Mouse (Mus musculus) midbrain, embryonic 15.5 days (tissue): ENCODE data around the gene Prrc2b. TPM values are rescaled to one million over a fixed set of nuclear protein-coding genes. Genes with fewer than 3 reads are reported as not detected.

ENCODE experiments used
- ATAC-seq: fragments of 200-750 bp; cut with Nextera tagmentation; replicated peaks from 2 replicates; pipeline ENCODE4 v1.8.0; 2017; ENCODE audit warnings: moderate TSS enrichment
- H3K27ac ChIP-seq: fragments of 300-500 bp; sonication (generic); 2 replicates; pipeline ENCODE4 v1.5.1; 2015; ENCODE audit warnings: mild to moderate bottlenecking, inconsistent platforms
- H3K27me3 ChIP-seq: fragments of 300-500 bp; sonication (generic); replicated peaks from 2 replicates; pipeline ENCODE4 v1.6.1; 2015; ENCODE audit warnings: inconsistent platforms
- H3K36me3 ChIP-seq: fragments of 300-500 bp; sonication (generic); replicated peaks from 2 replicates; pipeline ENCODE4 v1.6.1; 2015; ENCODE audit warnings: inconsistent platforms
- H3K4me1 ChIP-seq: fragments of 300-500 bp; sonication (generic); 2 replicates; pipeline ENCODE4 v1.6.1; 2015; ENCODE audit warnings: inconsistent platforms
- H3K4me2 ChIP-seq: fragments of 300-500 bp; sonication (generic); 2 replicates; pipeline ENCODE4 v1.6.1; 2015; ENCODE audit warnings: inconsistent platforms, mild to moderate bottlenecking, moderate library complexity
- H3K4me3 ChIP-seq: fragments of 300-500 bp; sonication (generic); 2 replicates; pipeline ENCODE4 v1.5.1; 2015; ENCODE audit warnings: mild to moderate bottlenecking, inconsistent platforms
- H3K9ac ChIP-seq: fragments of 300-500 bp; sonication (generic); 2 replicates; pipeline ENCODE4 v1.6.1; 2015; ENCODE audit warnings: mild to moderate bottlenecking, inconsistent platforms
- H3K9me3 ChIP-seq: fragments of 300-500 bp; sonication (generic); 2 replicates; pipeline ENCODE4 v1.6.1; 2016; ENCODE audit warnings: inconsistent platforms
- WGBS: fragments of 180-500 bp; shearing (Covaris S2); methylation state at CpG from one replicate; pipeline ENCODE4 v1.1.7; 2015; ENCODE audit warnings: mixed read lengths; 5-methylcytosine and 5-hydroxymethylcytosine counted together
- polyA plus RNA-seq: library from polyadenylated mRNA; unstranded; fragments of >200 nt; fragmentation: Nextera tagmentation; extraction: Ambion mirVana; gene quantifications from 2 replicates; pipeline ENCODE4 v1.2.1, GENCODE M21; 2015

Gene Prrc2b
- polyA plus RNA-seq, 1 experiment from 2014 or later: 92.2 TPM

GRCm38 (mm10) chr2:32220021-32220420, 69.1 kb downstream of the Prrc2b start:
- Histone ChIP-seq H3K4me3 (no peak overlapping the region), H3K4me2 (no peak overlapping the region), H3K4me1 (no peaks in the 10 kb centered on the region), H3K9me3 (no peaks in the 10 kb centered on the region), H3K9ac (no peak overlapping the region), H3K27me3 (no peaks in the 10 kb centered on the region), H3K27ac (no peak overlapping the region), H3K36me3 (peaks cover 94% of the 10 kb centered on the region)
- ATAC-seq: no peak
- WGBS: 93% methylated on average over 6 of the region's 6 CpGs

- no peak for ATAC-seq
- no peak overlapping the region for H3K4me2 ChIP-seq
- H3K4me3 ChIP-seq: no peak overlapping the region
- H3K4me1 ChIP-seq: no peaks in the 10 kb centered on the region
- WGBS: 96% methylated on average over 10 of the region's 10 CpGs
- H3K9ac ChIP-seq: no peak overlapping the region
- H3K36me3 ChIP-seq: peaks cover 88% of the 10 kb centered on the region
- H3K27ac ChIP-seq: no peak overlapping the region
- H3K27me3 ChIP-seq: no peaks in the 10 kb centered on the region
- H3K9me3 ChIP-seq: no peaks in the 10 kb centered on the region
These were observed 70.1 kb downstream of the Prrc2b start for GRCm38 (mm10) chr2:32220969-32221368.

GRCm38 (mm10) chr2:32221577-32221976, 70.7 kb downstream of the Prrc2b start:
- H3K4me2 ChIP-seq: no peak overlapping the region
- no peak overlapping the region for H3K4me3 ChIP-seq
- no peaks in the 10 kb centered on the region for H3K4me1 ChIP-seq
- WGBS: 88% methylated on average over 7 of the region's 7 CpGs
- ATAC-seq: no peak
- no peaks in the 10 kb centered on the region for H3K27me3 ChIP-seq
- no peak overlapping the region for H3K9ac ChIP-seq
- H3K27ac ChIP-seq: no peak overlapping the region
- H3K36me3 ChIP-seq: peaks cover 89% of the 10 kb centered on the region
- no peaks in the 10 kb centered on the region for H3K9me3 ChIP-seq

GRCm38 (mm10) chr2:32222057-32222456, 71.2 kb downstream of the Prrc2b start:
- ATAC-seq: no peak
- Histone ChIP-seq H3K27ac (no peak overlapping the region), H3K4me1 (no peaks in the 10 kb centered on the region), H3K4me2 (no peak overlapping the region), H3K36me3 (peaks cover 89% of the 10 kb centered on the region), H3K27me3 (no peaks in the 10 kb centered on the region), H3K4me3 (no peak overlapping the region), H3K9ac (no peak overlapping the region), H3K9me3 (no peaks in the 10 kb centered on the region)
- WGBS: 86% methylated on average over 10 of the region's 10 CpGs

GRCm38 (mm10) chr2:32235433-32235832, 84.6 kb downstream of the Prrc2b start:
- ATAC-seq: no peak

GRCm38 (mm10) chr2:32235886-32236759, 85.2 kb downstream of the Prrc2b start, which contains the start of gene Pomt1:
Gene Pomt1, plus strand, starts transcription at chr2:32236590.
- no peaks in the 10 kb centered on the region for H3K9me3 ChIP-seq
- no peaks in the 10 kb centered on the region for H3K27me3 ChIP-seq
- H3K36me3 ChIP-seq: peaks cover 24% of the 10 kb centered on the region
- peak within 1 kb of the TSS; percentile 70 for H3K9ac ChIP-seq
- H3K4me1 ChIP-seq: peaks cover 25% of the 10 kb centered on the region
- H3K27ac ChIP-seq: peak within 1 kb of the TSS; percentile 84
- peak within 1 kb of the TSS; percentile 85 for H3K4me2 ChIP-seq
- under 1% methylated on average over 54 of the region's 54 CpGs for WGBS
- peak; percentile 94 for ATAC-seq
- peak within 1 kb of the TSS; percentile 80 for H3K4me3 ChIP-seq

More at GRCm38 (mm10) chr2:32235433-32235832, 84.6 kb downstream of the Prrc2b start:
- Histone ChIP-seq H3K4me1 (peaks cover 25% of the 10 kb centered on the region), H3K4me3 (peak overlapping the region; percentile 80), H3K27ac (peak overlapping the region; percentile 84; the same call in 1 of the 2 replicates), H3K27me3 (no peaks in the 10 kb centered on the region), H3K36me3 (peaks cover 30% of the 10 kb centered on the region), H3K9me3 (no peaks in the 10 kb centered on the region), H3K9ac (peak overlapping the region; percentile 68), H3K4me2 (peak overlapping the region; percentile 85)
- 36% methylated on average over 7 of the region's 7 CpGs for WGBS

- Histone ChIP-seq H3K27ac (peak overlapping the region; percentile 84), H3K4me2 (peak overlapping the region; percentile 85), H3K9ac (peak overlapping the region; percentile 70), H3K27me3 (no peaks in the 10 kb centered on the region), H3K4me1 (peaks cover 25% of the 10 kb centered on the region), H3K4me3 (peak overlapping the region; percentile 80), H3K9me3 (no peaks in the 10 kb centered on the region), H3K36me3 (peaks cover 16% of the 10 kb centered on the region)
- WGBS: under 1% methylated on average over 20 of the region's 20 CpGs
- peak; percentile 57 for ATAC-seq
These were observed 86.0 kb downstream of the Prrc2b start for GRCm38 (mm10) chr2:32236760-32237487.

- Histone ChIP-seq H3K4me3 (peak overlapping the region; percentile 80), H3K4me1 (peaks cover 25% of the 10 kb centered on the region), H3K36me3 (peaks cover 12% of the 10 kb centered on the region), H3K27me3 (no peaks in the 10 kb centered on the region), H3K9ac (peak overlapping the region; percentile 70), H3K4me2 (peak overlapping the region; percentile 85), H3K27ac (0 out of 2 replicates have a peak overlapping the region, but pooled peaks have one; percentile 84), H3K9me3 (no peaks in the 10 kb centered on the region)
- no peak for ATAC-seq
- 50% methylated on average over 4 of the region's 4 CpGs for WGBS
These were observed 86.7 kb downstream of the Prrc2b start for GRCm38 (mm10) chr2:32237571-32237970.

- no peak overlapping the region for H3K9ac ChIP-seq
- ATAC-seq: no peak
These were observed 88.0 kb downstream of the Prrc2b start for GRCm38 (mm10) chr2:32238708-32239435.

GRCm38 (mm10) chr2:32240591-32240990, 89.7 kb downstream of the Prrc2b start:
- no peaks in the 10 kb centered on the region for H3K27me3 ChIP-seq

More at GRCm38 (mm10) chr2:32238708-32239435, 88.0 kb downstream of the Prrc2b start:
- 91% methylated on average over 9 of the region's 9 CpGs for WGBS
- peaks cover 7% of the 10 kb centered on the region; the same call in 1 of the 2 replicates for H3K36me3 ChIP-seq
- no peak overlapping the region for H3K4me3 ChIP-seq
- H3K9me3 ChIP-seq: no peaks in the 10 kb centered on the region
- no peak overlapping the region for H3K4me2 ChIP-seq
- no peak overlapping the region for H3K27ac ChIP-seq
- peaks cover 25% of the 10 kb centered on the region for H3K4me1 ChIP-seq
- no peaks in the 10 kb centered on the region for H3K27me3 ChIP-seq

GRCm38 (mm10) chr2:32242986-32243385, 92.1 kb downstream of the Prrc2b start:
- H3K4me2 ChIP-seq: no peak overlapping the region
- no peaks in the 10 kb centered on the region for H3K27me3 ChIP-seq
- no peak overlapping the region for H3K27ac ChIP-seq
- H3K4me3 ChIP-seq: no peak overlapping the region
- WGBS: 90% methylated on average over 4 of the region's 4 CpGs
- no peaks in the 10 kb centered on the region for H3K4me1 ChIP-seq
- H3K9me3 ChIP-seq: no peaks in the 10 kb centered on the region
- no peak for ATAC-seq
- no peak overlapping the region for H3K9ac ChIP-seq
- H3K36me3 ChIP-seq: peaks cover 22% of the 10 kb centered on the region; the same call in 1 of the 2 replicates

More at GRCm38 (mm10) chr2:32240591-32240990, 89.7 kb downstream of the Prrc2b start:
- Histone ChIP-seq H3K36me3 (peaks cover 10% of the 10 kb centered on the region; the same call in 1 of the 2 replicates), H3K9me3 (no peaks in the 10 kb centered on the region), H3K27ac (no peak overlapping the region), H3K4me2 (no peak overlapping the region), H3K4me1 (peaks cover 14% of the 10 kb centered on the region), H3K9ac (no peak overlapping the region), H3K4me3 (no peak overlapping the region)
- WGBS: 86% methylated on average over 5 of the region's 5 CpGs
- no peak for ATAC-seq
